Mouse (Mus musculus): ENCODE measurements around the gene Hhip. TPM values are rescaled to one million over a fixed set of nuclear protein-coding genes. Genes with fewer than 3 reads are reported as not detected.
A peak's percentile ranks its signal among the peaks of the same experiment; 100 is the strongest.

Hhip gene
- not detected in 2 replicates for polyA plus RNA-seq (2012; ENCODE audit: insufficient read depth, insufficient read length, missing spikeins)

GRCm38 (mm10) chr8:80057198-80058174 lies at the start of gene Hhip:
Gene Hhip, minus strand, starts transcription at chr8:80058006.
- Histone ChIP-seq H3K4me3 (ENCODE audit: insufficient read depth, low read depth, low read length) (peak within 1 kb of the TSS; percentile 48), H3K27ac (replicated peaks; ENCODE audit: low read depth, low read length) (no peak within 1 kb of the TSS), H3K4me1 (ENCODE audit: control insufficient read depth, insufficient read depth, insufficient read length, low read length) (no peaks in the 10 kb centered on the region)

DNA sequence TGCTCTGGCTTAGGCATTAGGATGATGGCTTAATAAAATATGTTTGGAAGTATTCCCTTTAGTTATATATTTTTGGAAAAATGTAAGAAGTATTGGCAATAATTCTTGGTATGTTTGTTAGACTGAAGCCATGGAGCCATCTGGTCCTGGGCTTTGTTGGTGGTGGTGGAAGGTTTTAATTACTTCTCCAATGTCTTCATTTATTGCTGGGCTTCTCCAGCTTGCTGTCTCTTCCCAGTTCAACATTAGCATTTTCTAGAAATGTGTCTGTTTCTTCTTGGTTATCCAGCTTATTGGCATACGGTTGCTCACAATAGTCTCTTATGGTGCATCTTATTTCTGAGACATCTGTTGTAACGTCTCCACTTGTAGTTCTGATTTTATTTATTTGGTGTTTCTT lies 29.2 kb upstream of the Hhip start:
- H3K4me3 ChIP-seq (ENCODE audit: insufficient read depth, low read depth, low read length), result no peak overlapping the region

GRCm38 (mm10) chr8:80058193-80058592 lies 387 bp upstream of the Hhip start:
- H3K4me1 ChIP-seq (ENCODE audit: control insufficient read depth, insufficient read depth, insufficient read length, low read length), result no peaks in the 10 kb centered on the region
- no peak overlapping the region for H3K27ac ChIP-seq (replicated peaks; ENCODE audit: low read depth, low read length)
- no peak overlapping the region for H3K4me3 ChIP-seq (ENCODE audit: insufficient read depth, low read depth, low read length)

More for the DNA sequence above, 29.2 kb upstream of the Hhip start:
- Histone ChIP-seq H3K27ac (replicated peaks; ENCODE audit: low read depth, low read length) (no peak overlapping the region), H3K4me1 (ENCODE audit: control insufficient read depth, insufficient read depth, insufficient read length, low read length) (no peaks in the 10 kb centered on the region)

DNA sequence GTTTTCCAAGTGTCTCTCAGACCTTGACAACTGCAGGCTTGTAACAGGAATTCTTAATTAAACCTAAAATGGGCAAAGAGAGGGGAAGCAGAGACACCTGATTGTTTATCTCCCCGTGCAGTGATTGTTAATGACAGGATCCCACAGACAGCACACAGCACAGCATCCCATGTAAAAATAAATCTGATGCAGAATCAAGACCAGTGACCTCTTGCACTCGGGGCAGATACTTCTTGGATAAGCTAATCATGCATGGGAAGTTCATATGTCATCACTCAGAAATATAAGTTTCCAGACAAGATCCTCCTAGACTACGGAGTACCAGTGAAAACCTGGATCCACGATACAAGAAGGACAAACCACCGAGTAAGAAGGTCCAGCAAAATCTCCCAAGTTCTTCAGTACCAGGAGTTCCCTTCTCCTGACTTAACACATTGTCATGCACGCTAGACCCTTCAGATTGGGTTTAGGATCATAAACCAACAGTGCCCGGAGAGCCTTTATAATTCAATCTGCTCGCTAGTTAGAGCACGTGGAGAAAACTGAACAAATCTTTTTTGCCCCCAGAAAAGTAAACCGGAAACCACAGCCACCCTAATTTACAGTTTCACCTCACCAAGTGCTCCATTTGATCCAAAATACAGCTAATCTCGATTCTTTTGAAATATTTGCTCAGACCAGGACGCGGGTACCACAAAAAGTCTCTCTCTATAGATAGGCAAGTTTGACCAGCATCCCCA lies 1.3 kb downstream of the Hhip start:
- no peak overlapping the region for H3K27ac ChIP-seq (replicated peaks; ENCODE audit: low read depth, low read length)
- H3K4me3 ChIP-seq (ENCODE audit: insufficient read depth, low read depth, low read length), result no peak overlapping the region
- H3K4me1 ChIP-seq (ENCODE audit: control insufficient read depth, insufficient read depth, insufficient read length, low read length), result no peaks in the 10 kb centered on the region

GRCm38 (mm10) chr8:80055777-80056176 lies 2.0 kb downstream of the Hhip start:
- no peak overlapping the region for H3K4me3 ChIP-seq (ENCODE audit: insufficient read depth, low read depth, low read length)

GRCm38 (mm10) chr8:80055094-80055493 lies 2.7 kb downstream of the Hhip start:
- H3K4me1 ChIP-seq (ENCODE audit: control insufficient read depth, insufficient read depth, insufficient read length, low read length), result no peaks in the 10 kb centered on the region
- H3K4me3 ChIP-seq (ENCODE audit: insufficient read depth, low read depth, low read length), result no peak overlapping the region
- no peak overlapping the region for H3K27ac ChIP-seq (replicated peaks; ENCODE audit: low read depth, low read length)

More at GRCm38 (mm10) chr8:80055777-80056176, 2.0 kb downstream of the Hhip start:
- Histone ChIP-seq H3K4me1 (ENCODE audit: control insufficient read depth, insufficient read depth, insufficient read length, low read length) (no peaks in the 10 kb centered on the region), H3K27ac (replicated peaks; ENCODE audit: low read depth, low read length) (no peak overlapping the region)

DNA sequence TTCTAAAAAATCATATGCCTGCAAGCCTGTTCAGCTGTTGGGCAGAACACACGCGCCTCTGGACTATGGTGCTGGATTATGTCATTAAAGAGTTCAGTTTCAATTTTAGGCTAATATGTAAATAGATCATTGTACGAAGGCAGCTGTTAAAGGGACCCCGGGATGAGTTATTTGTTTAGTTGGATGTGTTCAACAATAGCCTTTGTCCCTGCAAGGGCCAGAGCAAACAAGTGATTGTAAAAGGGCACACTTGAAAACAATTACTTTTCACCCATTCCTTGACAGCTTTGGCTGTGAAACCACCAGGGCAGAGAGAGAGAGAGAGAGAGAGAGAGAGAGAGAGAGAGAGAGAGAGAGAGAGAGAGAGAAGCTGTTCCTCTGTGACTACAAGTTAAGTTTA lies 3.6 kb downstream of the Hhip start:
- Histone ChIP-seq H3K4me3 (ENCODE audit: insufficient read depth, low read depth, low read length) (no peak overlapping the region), H3K4me1 (ENCODE audit: control insufficient read depth, insufficient read depth, insufficient read length, low read length) (no peaks in the 10 kb centered on the region)

DNA sequence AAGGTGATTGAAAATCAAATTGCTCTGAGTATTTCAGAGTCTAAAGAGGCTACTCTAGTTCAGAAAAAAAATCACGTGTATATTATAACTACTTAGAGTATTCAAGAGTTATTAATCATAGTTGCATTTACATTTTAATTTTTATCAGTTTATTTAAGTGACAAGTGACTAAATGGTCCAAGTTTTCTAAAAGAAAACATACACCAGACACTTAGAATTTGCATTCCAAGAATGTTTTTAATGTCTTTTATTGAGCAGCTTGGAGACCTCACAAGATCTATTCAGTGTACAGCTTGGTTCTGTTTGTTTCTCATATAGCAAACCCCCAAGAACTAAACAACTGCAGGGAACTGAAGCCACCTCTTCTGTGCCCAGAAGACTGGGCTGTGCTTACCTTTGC lies 5.0 kb downstream of the Hhip start:
- no peak overlapping the region for H3K4me3 ChIP-seq (ENCODE audit: insufficient read depth, low read depth, low read length)
- no peak overlapping the region for H3K27ac ChIP-seq (replicated peaks; ENCODE audit: low read depth, low read length)
- no peaks in the 10 kb centered on the region for H3K4me1 ChIP-seq (ENCODE audit: control insufficient read depth, insufficient read depth, insufficient read length, low read length)

More for the DNA sequence above, 3.6 kb downstream of the Hhip start:
- H3K27ac ChIP-seq (replicated peaks; ENCODE audit: low read depth, low read length), result no peak overlapping the region

- no peak overlapping the region for H3K4me3 ChIP-seq (ENCODE audit: insufficient read depth, low read depth, low read length)
- no peaks in the 10 kb centered on the region for H3K4me1 ChIP-seq (ENCODE audit: control insufficient read depth, insufficient read depth, insufficient read length, low read length)
- H3K27ac ChIP-seq (replicated peaks; ENCODE audit: low read depth, low read length), result no peak overlapping the region
Observed at GRCm38 (mm10) chr8:80051494-80051893, 6.3 kb downstream of the Hhip start.

- no peak overlapping the region for H3K27ac ChIP-seq (replicated peaks; ENCODE audit: low read depth, low read length)
- H3K4me3 ChIP-seq (ENCODE audit: insufficient read depth, low read depth, low read length), result no peak overlapping the region
- H3K4me1 ChIP-seq (ENCODE audit: control insufficient read depth, insufficient read depth, insufficient read length, low read length), result no peaks in the 10 kb centered on the region
Observed at GRCm38 (mm10) chr8:80049256-80050005, 8.4 kb downstream of the Hhip start.

- H3K4me3 ChIP-seq (ENCODE audit: insufficient read depth, low read depth, low read length), result no peak overlapping the region
- H3K27ac ChIP-seq (replicated peaks; ENCODE audit: low read depth, low read length), result no peak overlapping the region
- H3K4me1 ChIP-seq (ENCODE audit: control insufficient read depth, insufficient read depth, insufficient read length, low read length), result no peaks in the 10 kb centered on the region
Observed at GRCm38 (mm10) chr8:80048256-80048655, 9.6 kb downstream of the Hhip start.

DNA sequence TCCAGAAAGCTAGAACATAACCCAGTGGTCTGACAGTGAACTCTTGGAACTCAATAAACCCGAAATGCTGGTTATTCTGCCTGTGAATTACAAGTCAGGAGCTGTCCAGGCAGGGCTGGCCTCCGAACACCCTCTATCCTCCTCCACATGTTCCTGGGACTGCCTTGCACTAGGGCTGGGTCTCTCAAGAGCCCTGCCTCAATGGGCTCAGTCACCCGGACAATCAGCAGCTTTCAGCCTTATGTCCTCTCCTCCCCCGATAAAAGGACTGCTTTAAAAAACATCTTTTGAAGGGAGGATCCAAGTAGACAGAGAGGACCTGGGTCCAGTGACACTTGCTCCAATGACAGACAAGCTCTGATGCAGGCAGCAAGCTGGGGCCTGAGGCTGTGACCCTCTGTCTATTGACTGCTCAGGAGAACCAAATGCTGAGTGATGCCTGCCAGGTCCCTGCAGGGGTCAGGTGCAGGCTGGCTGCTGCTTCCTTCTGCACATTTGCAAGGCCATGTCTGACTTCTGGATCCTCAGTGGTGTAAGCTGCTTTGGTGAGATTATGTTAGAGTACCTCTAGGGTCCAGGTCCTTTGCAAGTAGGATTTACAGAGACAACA lies 20.1 kb downstream of the Hhip start:
- Histone ChIP-seq H3K4me1 (ENCODE audit: control insufficient read depth, insufficient read depth, insufficient read length, low read length) (no peaks in the 10 kb centered on the region), H3K27ac (replicated peaks; ENCODE audit: low read depth, low read length) (no peak overlapping the region), H3K4me3 (ENCODE audit: insufficient read depth, low read depth, low read length) (no peak overlapping the region)

DNA sequence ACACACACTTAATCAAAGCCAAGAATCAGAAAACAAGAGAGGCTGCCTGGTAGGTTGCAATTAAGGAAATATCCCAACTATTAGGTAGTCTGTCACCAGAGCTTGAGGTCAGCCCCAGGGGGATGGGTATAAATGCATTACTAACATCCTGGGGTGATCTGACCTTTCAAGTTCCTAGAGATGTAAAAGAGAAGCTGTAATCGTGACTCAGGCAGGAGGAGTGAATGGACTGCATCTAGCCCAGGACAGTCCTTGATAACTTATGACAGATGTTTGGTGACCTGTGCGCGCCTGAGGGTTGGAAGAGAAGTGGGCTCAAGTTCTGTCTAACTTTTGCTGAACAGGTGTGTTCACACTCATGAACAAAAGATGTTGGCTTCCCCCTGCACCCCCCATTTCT lies 25.2 kb downstream of the Hhip start:
- Histone ChIP-seq H3K4me3 (ENCODE audit: insufficient read depth, low read depth, low read length) (no peak overlapping the region), H3K4me1 (ENCODE audit: control insufficient read depth, insufficient read depth, insufficient read length, low read length) (no peaks in the 10 kb centered on the region), H3K27ac (replicated peaks; ENCODE audit: low read depth, low read length) (no peak overlapping the region)

- no peaks in the 10 kb centered on the region for H3K4me1 ChIP-seq (ENCODE audit: control insufficient read depth, insufficient read depth, insufficient read length, low read length)
- H3K4me3 ChIP-seq (ENCODE audit: insufficient read depth, low read depth, low read length), result no peak overlapping the region
- no peak overlapping the region for H3K27ac ChIP-seq (replicated peaks; ENCODE audit: low read depth, low read length)
Observed at GRCm38 (mm10) chr8:80031330-80032293, 26.2 kb downstream of the Hhip start.
